Mouse (Mus musculus): ENCODE measurements around the gene Il25. TPM values are rescaled to one million over a fixed set of nuclear protein-coding genes. Genes with fewer than 3 reads are reported as not detected.

The Il25 gene
- total RNA-seq, 2 experiments from 2014 or later: not detected

- ATAC-seq (replicated peaks; ENCODE audit: low FRiP score, low TSS enrichment, poor library complexity, severe bottlenecking): no peak
Measured at GRCm38 (mm10) chr14:54974068-54974791, 41.7 kb downstream of the Il25 start.

GRCm38 (mm10) chr14:54976633-54977032 is 44.1 kb downstream of the Il25 start, which contains the start of gene Gm17428:
Gm17428 (plus strand) TSS chr14:54976933.
- no peak for ATAC-seq (replicated peaks; ENCODE audit: low FRiP score, low TSS enrichment, poor library complexity, severe bottlenecking)

- no peak for ATAC-seq (replicated peaks; ENCODE audit: low FRiP score, low TSS enrichment, poor library complexity, severe bottlenecking)
Measured at GRCm38 (mm10) chr14:54978664-54979063, 46.2 kb downstream of the Il25 start.

DNA sequence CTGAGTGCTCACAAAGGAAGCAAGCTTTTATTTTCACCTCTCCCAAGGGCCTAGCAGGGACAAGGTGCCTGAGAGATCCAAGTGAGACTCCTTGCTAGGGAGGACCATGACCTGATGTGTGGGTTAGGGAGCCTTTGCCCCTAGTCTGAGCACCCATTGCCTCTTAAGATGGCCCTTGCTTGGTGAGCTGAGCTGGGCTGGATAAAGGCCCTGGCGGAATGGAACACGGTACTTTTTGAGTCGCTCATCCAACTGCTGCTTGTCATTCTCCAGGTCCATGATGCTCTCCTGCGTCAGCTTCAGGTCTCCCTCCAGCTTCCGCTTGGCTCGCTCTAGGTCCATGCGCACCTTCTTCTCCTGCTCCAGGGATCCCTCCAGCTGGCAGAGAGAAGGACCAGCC is 49.4 kb downstream of the Il25 start:
- no peak for ATAC-seq (replicated peaks; ENCODE audit: low FRiP score, low TSS enrichment, poor library complexity, severe bottlenecking)

Other genes with a start within 250 kb of the Il25 start
- gene 1700123O20Rik, start 246.5 kb upstream of the Il25 start, total RNA-seq (2014; fragmentation: Nextera tagmentation): 37.1 and 42.0 TPM in 2 replicates
- gene 1700123O20Rik, start 246.5 kb upstream of the Il25 start, total RNA-seq (2017): 42.4 and 58.4 TPM in 2 replicates
- 222 and 244 TPM in 2 replicates for gene Acin1, start 245.8 kb upstream of the Il25 start, total RNA-seq (2014; fragmentation: Nextera tagmentation)
- 267 and 293 TPM in 2 replicates for gene Acin1, start 245.8 kb upstream of the Il25 start, total RNA-seq (2017)
- not detected in 2 replicates for gene Gm29776, start 233.9 kb upstream of the Il25 start, total RNA-seq (2014; fragmentation: Nextera tagmentation)
- not detected in 2 replicates for gene Gm29776, start 233.9 kb upstream of the Il25 start, total RNA-seq (2017)
- 1.4 and 5.7 TPM in 2 replicates for gene Cebpe, start 220.5 kb upstream of the Il25 start, total RNA-seq (2014; fragmentation: Nextera tagmentation)
- gene Cebpe, start 220.5 kb upstream of the Il25 start, total RNA-seq (2017): not detected in 2 replicates
- 0.13 and 0.37 TPM in 2 replicates for gene Slc7a8, start 150.7 kb upstream of the Il25 start, total RNA-seq (2014; fragmentation: Nextera tagmentation)
- 0.34 TPM in 1 of 2 replicates, not detected in the other for gene Slc7a8, start 150.7 kb upstream of the Il25 start, total RNA-seq (2017)
- gene Rnf212b, start 118.6 kb upstream of the Il25 start, total RNA-seq (2014; fragmentation: Nextera tagmentation): not detected in 2 replicates
- gene Rnf212b, start 118.6 kb upstream of the Il25 start, total RNA-seq (2017): not detected in 2 replicates
- 1.2 and 16.1 TPM in 2 replicates for gene Homez, start 61.7 kb upstream of the Il25 start, total RNA-seq (2014; fragmentation: Nextera tagmentation)
- 1.5 and 6.1 TPM in 2 replicates for gene Homez, start 61.7 kb upstream of the Il25 start, total RNA-seq (2017)
- 15.9 and 16.7 TPM in 2 replicates for gene Ppp1r3e, start 55.1 kb upstream of the Il25 start, total RNA-seq (2014; fragmentation: Nextera tagmentation)
- gene Ppp1r3e, start 55.1 kb upstream of the Il25 start, total RNA-seq (2017): 1.6 and 2.5 TPM in 2 replicates
- gene Bcl2l2, start 49.3 kb upstream of the Il25 start, total RNA-seq (2014; fragmentation: Nextera tagmentation): 7.3 and 9.4 TPM in 2 replicates
- 3.3 and 7.5 TPM in 2 replicates for gene Bcl2l2, start 49.3 kb upstream of the Il25 start, total RNA-seq (2017)
- gene Gm20521, start 49.3 kb upstream of the Il25 start, total RNA-seq (2014; fragmentation: Nextera tagmentation): 1.4 TPM in 1 of 2 replicates, not detected in the other
- gene Gm20521, start 49.3 kb upstream of the Il25 start, total RNA-seq (2017): not detected in 2 replicates
- gene Pabpn1, start 40.2 kb upstream of the Il25 start, total RNA-seq (2014; fragmentation: Nextera tagmentation): 240 and 264 TPM in 2 replicates
- gene Pabpn1, start 40.2 kb upstream of the Il25 start, total RNA-seq (2017): 332 and 476 TPM in 2 replicates
- gene Slc22a17, start 19.6 kb upstream of the Il25 start, total RNA-seq (2014; fragmentation: Nextera tagmentation): 2.2 TPM in 1 of 2 replicates, not detected in the other
- 4.9 TPM in 1 of 2 replicates, not detected in the other for gene Slc22a17, start 19.6 kb upstream of the Il25 start, total RNA-seq (2017)
- not detected in 2 replicates for gene Efs, start 6.6 kb upstream of the Il25 start, total RNA-seq (2014; fragmentation: Nextera tagmentation)
- not detected in 2 replicates for gene Efs, start 6.6 kb upstream of the Il25 start, total RNA-seq (2017)
- not detected in 2 replicates for gene Cmtm5, start 3.6 kb downstream of the Il25 start, total RNA-seq (2014; fragmentation: Nextera tagmentation)
- not detected in 2 replicates for gene Cmtm5, start 3.6 kb downstream of the Il25 start, total RNA-seq (2017)
- gene Myh6, start 34.2 kb downstream of the Il25 start, total RNA-seq (2014; fragmentation: Nextera tagmentation): not detected in 2 replicates
- not detected in 2 replicates for gene Myh6, start 34.2 kb downstream of the Il25 start, total RNA-seq (2017)
- not detected in 2 replicates for gene Gm17428, start 44.2 kb downstream of the Il25 start, total RNA-seq (2014; fragmentation: Nextera tagmentation)
- gene Gm17428, start 44.2 kb downstream of the Il25 start, total RNA-seq (2017): not detected in 2 replicates
- gene Myh7, start 61.9 kb downstream of the Il25 start, total RNA-seq (2014; fragmentation: Nextera tagmentation): not detected in 2 replicates
- not detected in 2 replicates for gene Myh7, start 61.9 kb downstream of the Il25 start, total RNA-seq (2017)
- gene Ngdn, start 82.8 kb downstream of the Il25 start, total RNA-seq (2014; fragmentation: Nextera tagmentation): 63.6 and 71.5 TPM in 2 replicates
- 53.4 and 64.6 TPM in 2 replicates for gene Ngdn, start 82.8 kb downstream of the Il25 start, total RNA-seq (2017)
- 5.6 and 7.8 TPM in 2 replicates for gene Zfhx2, start 159.6 kb downstream of the Il25 start, total RNA-seq (2014; fragmentation: Nextera tagmentation)
- 0.19 and 1.4 TPM in 2 replicates for gene Zfhx2, start 159.6 kb downstream of the Il25 start, total RNA-seq (2017)
- gene Thtpa, start 162.1 kb downstream of the Il25 start, total RNA-seq (2014; fragmentation: Nextera tagmentation): 9.2 and 10.4 TPM in 2 replicates
- gene Thtpa, start 162.1 kb downstream of the Il25 start, total RNA-seq (2017): 5.1 and 6.4 TPM in 2 replicates
- gene Ap1g2, start 173.9 kb downstream of the Il25 start, total RNA-seq (2014; fragmentation: Nextera tagmentation): 66.7 and 109 TPM in 2 replicates
- 13.3 and 27.0 TPM in 2 replicates for gene Ap1g2, start 173.9 kb downstream of the Il25 start, total RNA-seq (2017)
- not detected in 2 replicates for gene Jph4, start 184.2 kb downstream of the Il25 start, total RNA-seq (2014; fragmentation: Nextera tagmentation)
- 0.05 TPM in 1 of 2 replicates, not detected in the other for gene Jph4, start 184.2 kb downstream of the Il25 start, total RNA-seq (2017)

All from megakaryocyte-erythroid progenitor cell, adult 5-6 weeks (primary cell).